Mouse (Mus musculus): ENCODE data around the gene Rasgrp3. TPM values are rescaled to one million over a fixed set of nuclear protein-coding genes. Genes with fewer than 3 reads are reported as not detected.

Gene Rasgrp3
- polyA plus RNA-seq, 1 experiment = 19.4 TPM

- H3K4me1 ChIP-seq (ENCODE audit: control insufficient read depth, insufficient read depth, low read length) = no peaks in the 10 kb centered on the region
- no peak overlapping the region for H3K4me3 ChIP-seq (ENCODE audit: insufficient read depth, low read length)
- TF ChIP-seq CTCF (IDR thresholded peaks at IDR 0.05; ENCODE audit: low read depth, low read length) (no peak), POLR2A (IDR thresholded peaks at IDR 0.05; ENCODE audit: borderline replicate concordance, low read depth, low read length) (no peak)
- H3K27ac ChIP-seq (ENCODE audit: insufficient read depth, low read depth, low read length) = no peak overlapping the region
Observed at GRCm38 (mm10) chr17:75509257-75509656, 73.6 kb downstream of the Rasgrp3 start.

- H3K4me3 ChIP-seq (ENCODE audit: insufficient read depth, low read length) = no peak overlapping the region
- H3K4me1 ChIP-seq (ENCODE audit: control insufficient read depth, insufficient read depth, low read length) = peaks cover 14% of the 10 kb centered on the region
- TF ChIP-seq CTCF (IDR thresholded peaks at IDR 0.05; ENCODE audit: low read depth, low read length) = no peak
- TF ChIP-seq POLR2A (IDR thresholded peaks at IDR 0.05; ENCODE audit: borderline replicate concordance, low read depth, low read length) = no peak
- H3K27ac ChIP-seq (ENCODE audit: insufficient read depth, low read depth, low read length) = no peak overlapping the region
Observed at GRCm38 (mm10) chr17:75516591-75516990, 80.9 kb downstream of the Rasgrp3 start.

DNA sequence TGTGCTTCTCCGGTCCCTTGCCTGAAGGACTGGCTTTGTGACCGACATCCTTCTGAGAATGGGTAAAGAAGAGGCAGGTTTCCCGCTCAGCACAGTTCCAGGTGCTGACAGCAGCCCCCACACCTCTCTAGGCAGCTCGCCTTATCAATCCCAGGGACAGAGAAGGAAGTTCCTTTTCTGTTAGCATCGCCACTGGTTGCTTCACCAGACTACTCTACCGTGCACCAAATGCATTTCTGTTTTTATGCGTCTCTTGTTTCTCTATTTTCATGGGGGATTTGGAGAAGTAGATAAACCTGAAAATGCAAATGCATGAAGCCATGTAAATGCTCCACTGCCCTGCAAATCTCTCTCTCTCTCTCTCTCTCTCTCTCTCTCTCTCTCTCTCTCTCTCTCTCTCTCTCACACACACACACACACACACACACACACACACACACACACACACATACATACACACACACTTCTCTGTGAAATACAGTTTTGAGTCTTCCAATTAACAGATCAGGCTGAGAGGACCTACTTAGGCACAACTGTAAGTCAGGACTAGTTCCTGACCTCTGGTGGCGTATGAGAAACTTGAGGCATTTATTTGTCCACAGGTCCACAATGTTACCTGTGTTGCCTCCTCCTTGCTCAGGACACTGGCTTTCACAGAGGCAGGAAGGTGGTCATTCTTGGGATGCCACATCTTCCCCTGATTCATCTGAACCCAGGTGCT, 82.6 kb downstream of the Rasgrp3 start:
- TF ChIP-seq POLR2A (IDR thresholded peaks at IDR 0.05; ENCODE audit: borderline replicate concordance, low read depth, low read length) = no peak
- TF ChIP-seq CTCF (IDR thresholded peaks at IDR 0.05; ENCODE audit: low read depth, low read length) = no peak
- Histone ChIP-seq H3K4me1 (ENCODE audit: control insufficient read depth, insufficient read depth, low read length) (peaks cover 24% of the 10 kb centered on the region), H3K27ac (ENCODE audit: insufficient read depth, low read depth, low read length) (0 out of 2 replicates have a peak overlapping the region, but pooled peaks have one; percentile 18), H3K4me3 (ENCODE audit: insufficient read depth, low read length) (no peak overlapping the region)

DNA sequence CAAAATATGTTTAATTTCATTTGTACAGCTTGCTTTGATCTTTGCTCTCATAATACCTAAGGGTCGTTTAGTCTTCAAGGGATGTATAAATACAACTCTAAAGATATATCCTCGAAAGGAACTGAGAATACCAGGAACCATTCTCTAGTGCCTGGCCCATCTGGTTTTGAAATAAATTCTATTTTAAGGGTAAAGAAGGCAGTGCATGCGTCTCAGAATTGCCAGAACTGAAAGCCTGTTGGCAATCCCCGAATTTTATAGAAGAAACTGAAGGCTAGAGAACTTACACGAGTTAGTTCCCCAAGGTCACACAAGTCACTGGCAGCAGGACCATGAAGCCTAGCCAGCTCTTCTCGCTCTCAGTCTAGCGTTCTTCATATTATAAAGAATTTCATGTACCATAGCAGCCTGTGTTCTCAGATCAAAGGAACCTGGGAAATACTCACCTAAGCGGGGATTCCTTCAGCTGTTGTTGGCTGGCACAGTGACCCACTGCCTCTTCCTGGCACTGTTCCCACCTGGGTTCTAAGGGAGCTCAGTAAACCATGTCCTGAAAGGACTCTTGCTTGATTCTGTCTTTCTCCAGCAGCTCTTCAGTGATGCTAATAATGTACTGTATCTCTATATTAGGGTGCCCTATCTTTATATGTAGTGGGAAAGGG, 83.7 kb downstream of the Rasgrp3 start:
- no peak overlapping the region for H3K27ac ChIP-seq (ENCODE audit: insufficient read depth, low read depth, low read length)
- TF ChIP-seq POLR2A (IDR thresholded peaks at IDR 0.05; ENCODE audit: borderline replicate concordance, low read depth, low read length) = no peak
- TF ChIP-seq CTCF (IDR thresholded peaks at IDR 0.05; ENCODE audit: low read depth, low read length) = no peak
- H3K4me1 ChIP-seq (ENCODE audit: control insufficient read depth, insufficient read depth, low read length) = peaks cover 32% of the 10 kb centered on the region
- H3K4me3 ChIP-seq (ENCODE audit: insufficient read depth, low read length) = no peak overlapping the region

- Histone ChIP-seq H3K27ac (ENCODE audit: insufficient read depth, low read depth, low read length) (no peak overlapping the region), H3K4me3 (ENCODE audit: insufficient read depth, low read length) (no peak overlapping the region), H3K4me1 (ENCODE audit: control insufficient read depth, insufficient read depth, low read length) (peaks cover 31% of the 10 kb centered on the region)
- TF ChIP-seq POLR2A (IDR thresholded peaks at IDR 0.05; ENCODE audit: borderline replicate concordance, low read depth, low read length) = no peak
- no peak for TF ChIP-seq CTCF (IDR thresholded peaks at IDR 0.05; ENCODE audit: low read depth, low read length)
Observed at GRCm38 (mm10) chr17:75521236-75521842, 85.6 kb downstream of the Rasgrp3 start.

- no peak overlapping the region for H3K27ac ChIP-seq (ENCODE audit: insufficient read depth, low read depth, low read length)
- no peak for TF ChIP-seq POLR2A (IDR thresholded peaks at IDR 0.05; ENCODE audit: borderline replicate concordance, low read depth, low read length)
- no peak for TF ChIP-seq CTCF (IDR thresholded peaks at IDR 0.05; ENCODE audit: low read depth, low read length)
- H3K4me3 ChIP-seq (ENCODE audit: insufficient read depth, low read length) = no peak overlapping the region
- H3K4me1 ChIP-seq (ENCODE audit: control insufficient read depth, insufficient read depth, low read length) = peaks cover 27% of the 10 kb centered on the region
Observed at GRCm38 (mm10) chr17:75522347-75523065, 86.8 kb downstream of the Rasgrp3 start.

DNA sequence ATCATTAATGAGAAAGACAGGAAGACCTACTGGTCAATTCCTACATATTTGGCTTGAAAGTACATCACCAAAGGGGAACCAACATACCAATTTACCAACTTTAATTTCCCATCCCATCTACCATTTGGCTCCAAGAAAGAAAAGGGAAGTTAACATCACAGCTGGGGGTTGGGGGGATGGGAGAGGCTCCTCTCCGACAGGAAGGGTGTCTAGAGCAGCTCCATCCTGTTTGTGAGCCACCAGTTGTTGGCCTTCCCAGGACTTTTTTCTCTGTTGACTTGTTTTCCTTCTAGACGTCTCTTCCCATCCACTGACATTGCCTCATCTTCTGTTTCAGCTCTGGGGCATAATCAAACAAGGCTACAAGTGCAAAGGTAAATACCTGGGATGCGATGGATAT, 88.1 kb downstream of the Rasgrp3 start:
- Histone ChIP-seq H3K27ac (ENCODE audit: insufficient read depth, low read depth, low read length) (peak overlapping the region; percentile 54), H3K4me3 (ENCODE audit: insufficient read depth, low read length) (no peak overlapping the region), H3K4me1 (ENCODE audit: control insufficient read depth, insufficient read depth, low read length) (peaks cover 19% of the 10 kb centered on the region)
- TF ChIP-seq CTCF (IDR thresholded peaks at IDR 0.05; ENCODE audit: low read depth, low read length) = no peak
- TF ChIP-seq POLR2A (IDR thresholded peaks at IDR 0.05; ENCODE audit: borderline replicate concordance, low read depth, low read length) = no peak

- H3K27ac ChIP-seq (ENCODE audit: insufficient read depth, low read depth, low read length) = no peak overlapping the region
- no peak overlapping the region for H3K4me3 ChIP-seq (ENCODE audit: insufficient read depth, low read length)
- peaks cover 18% of the 10 kb centered on the region for H3K4me1 ChIP-seq (ENCODE audit: control insufficient read depth, insufficient read depth, low read length)
- TF ChIP-seq POLR2A (IDR thresholded peaks at IDR 0.05; ENCODE audit: borderline replicate concordance, low read depth, low read length) (no peak), CTCF (IDR thresholded peaks at IDR 0.05; ENCODE audit: low read depth, low read length) (no peak)
Observed at GRCm38 (mm10) chr17:75526411-75526810, 90.7 kb downstream of the Rasgrp3 start.

- Histone ChIP-seq H3K4me1 (ENCODE audit: control insufficient read depth, insufficient read depth, low read length) (peaks cover under 1% of the 10 kb centered on the region), H3K27ac (ENCODE audit: insufficient read depth, low read depth, low read length) (no peak overlapping the region), H3K4me3 (ENCODE audit: insufficient read depth, low read length) (no peak overlapping the region)
- TF ChIP-seq POLR2A (IDR thresholded peaks at IDR 0.05; ENCODE audit: borderline replicate concordance, low read depth, low read length) (no peak), CTCF (IDR thresholded peaks at IDR 0.05; ENCODE audit: low read depth, low read length) (no peak)
Observed at GRCm38 (mm10) chr17:75529222-75529935, 93.7 kb downstream of the Rasgrp3 start.
